Mouse (Mus musculus): ENCODE measurements at regions not wholly inside any gene's neighbourhood (a gene's known extent, or its start where the extent isn't known, plus 50 kb on each side); places are given as distances from the start of the nearest gene placed in this dataset.

DNA sequence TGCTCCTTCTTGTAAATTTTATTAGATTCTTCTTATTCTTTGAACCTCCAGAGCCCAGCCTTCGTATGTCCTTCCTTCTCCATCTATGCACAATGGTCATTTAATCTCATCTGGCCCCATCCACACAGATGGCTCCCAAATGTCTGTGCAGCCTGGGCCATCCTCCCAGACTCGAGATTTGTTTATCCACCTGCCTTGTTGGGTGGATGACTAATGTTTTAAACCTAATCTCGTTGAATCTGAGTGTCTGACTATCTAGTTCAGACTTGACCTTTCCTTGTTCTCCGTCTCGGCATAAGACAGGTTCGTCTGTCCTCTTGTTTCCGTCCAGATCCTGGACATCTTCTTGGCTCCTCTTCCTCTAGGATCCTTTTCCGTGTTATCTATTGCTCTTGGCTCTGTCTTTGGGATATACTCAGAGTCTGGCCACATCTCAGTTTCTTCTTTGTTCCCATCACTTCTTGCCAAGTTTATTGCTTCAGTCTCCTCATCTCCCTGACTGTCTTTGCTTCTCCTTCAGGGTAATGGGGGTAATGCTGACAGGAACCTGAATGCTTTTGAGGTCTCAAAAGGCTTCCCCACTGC is 141.4 kb upstream of the Gas1 start:
- TF ChIP-seq EP300 (IDR thresholded peaks at IDR 0.05; ENCODE audit: low read depth) (no peak), CTCF (IDR thresholded peaks at IDR 0.05; ENCODE audit: low read depth) (no peak)

Data from liver, postnatal 0 days (tissue).